Mouse (Mus musculus) intestine, embryonic 15.5 days (tissue): ENCODE results near the gene Spint2. TPM values are rescaled to one million over a fixed set of nuclear protein-coding genes. Genes with fewer than 3 reads are reported as not detected.
"Not testable (repeated sequence)": the region's sequence is repeated elsewhere in the genome, so short reads cannot be mapped to it uniquely, and the experiment has no call there.

Experiments
- ATAC-seq: fragments of 200-750 bp; cut with Nextera tagmentation; 2 replicates; pipeline ENCODE4 v1.8.0; 2017; ENCODE audit warnings: moderate TSS enrichment, moderate library complexity
- H3K27ac ChIP-seq: fragments of 300-500 bp; sonication (generic); 2 replicates; pipeline ENCODE4 v1.5.1; 2015; ENCODE audit warnings: mild to moderate bottlenecking, inconsistent platforms
- H3K27me3 ChIP-seq: fragments of 300-500 bp; sonication (generic); replicated peaks from 2 replicates; pipeline ENCODE4 v1.6.1; 2015; ENCODE audit warnings: inconsistent platforms
- H3K36me3 ChIP-seq: fragments of 300-500 bp; sonication (generic); 2 replicates; pipeline ENCODE4 v1.6.1; 2015; ENCODE audit warnings: inconsistent platforms
- H3K4me1 ChIP-seq: fragments of 300-500 bp; sonication (generic); replicated peaks from 2 replicates; pipeline ENCODE4 v1.6.1; 2015; ENCODE audit warnings: inconsistent platforms
- H3K4me2 ChIP-seq: fragments of 300-500 bp; sonication (generic); replicated peaks from 2 replicates; pipeline ENCODE4 v1.6.1; 2015; ENCODE audit warnings: mild to moderate bottlenecking, inconsistent platforms
- H3K4me3 ChIP-seq: fragments of 300-500 bp; sonication (generic); replicated peaks from 2 replicates; pipeline ENCODE4 v1.5.1; 2015; ENCODE audit warnings: inconsistent platforms
- H3K9ac ChIP-seq: fragments of 300-500 bp; sonication (generic); 2 replicates; pipeline ENCODE4 v1.6.1; 2015; ENCODE audit warnings: inconsistent platforms
- H3K9me3 ChIP-seq: fragments of 300-500 bp; sonication (generic); 2 replicates; pipeline ENCODE4 v1.6.1; 2016; ENCODE audit warnings: inconsistent platforms
- WGBS: fragments of 180-500 bp; shearing (Covaris S2); methylation state at CpG from one replicate; pipeline ENCODE4 v1.1.7; 2015; 5-methylcytosine and 5-hydroxymethylcytosine counted together
- polyA plus RNA-seq: library from polyadenylated mRNA; unstranded; fragments of >200 nt; fragmentation: Nextera tagmentation; extraction: Ambion mirVana; gene quantifications from 2 replicates; pipeline ENCODE4 v1.2.1, GENCODE M21; 2015

Spint2 gene
- polyA plus RNA-seq, 1 experiment from 2014 or later, result 633 TPM

DNA sequence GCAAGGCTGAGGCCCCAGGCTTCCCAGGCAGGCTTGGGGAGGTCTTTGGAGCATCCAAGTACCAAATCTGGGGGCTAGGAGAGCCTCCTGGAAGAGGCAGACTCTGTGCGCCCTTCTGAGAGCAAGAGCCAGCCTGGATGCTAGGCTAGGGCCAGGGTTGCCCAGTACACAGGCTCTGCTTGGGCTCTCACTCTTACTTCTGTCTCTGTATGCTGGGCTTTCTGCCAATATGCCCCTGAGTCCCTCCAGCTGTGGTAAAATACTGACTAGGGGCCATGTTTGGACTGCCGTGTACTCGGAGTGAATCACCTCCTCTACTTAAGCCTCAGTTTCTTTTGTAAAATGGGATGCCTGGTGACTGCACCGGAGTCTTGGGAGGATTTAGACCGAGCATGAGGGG is 35.7 kb downstream of the Spint2 start:
- no peak overlapping the region for H3K9ac ChIP-seq
- WGBS, result 67% methylated on average over 5 of the region's 5 CpGs
- ATAC-seq, result no peak
- peak overlapping the region; percentile 56 for H3K4me2 ChIP-seq
- H3K9me3 ChIP-seq, result no peaks in the 10 kb centered on the region
- H3K4me3 ChIP-seq, result no peak overlapping the region
- peaks cover 8% of the 10 kb centered on the region; the same call in 1 of the 2 replicates for H3K36me3 ChIP-seq
- H3K4me1 ChIP-seq, result peaks cover 18% of the 10 kb centered on the region
- no peaks in the 10 kb centered on the region for H3K27me3 ChIP-seq
- H3K27ac ChIP-seq, result peak overlapping the region; percentile 44; the same call in 1 of the 2 replicates

DNA sequence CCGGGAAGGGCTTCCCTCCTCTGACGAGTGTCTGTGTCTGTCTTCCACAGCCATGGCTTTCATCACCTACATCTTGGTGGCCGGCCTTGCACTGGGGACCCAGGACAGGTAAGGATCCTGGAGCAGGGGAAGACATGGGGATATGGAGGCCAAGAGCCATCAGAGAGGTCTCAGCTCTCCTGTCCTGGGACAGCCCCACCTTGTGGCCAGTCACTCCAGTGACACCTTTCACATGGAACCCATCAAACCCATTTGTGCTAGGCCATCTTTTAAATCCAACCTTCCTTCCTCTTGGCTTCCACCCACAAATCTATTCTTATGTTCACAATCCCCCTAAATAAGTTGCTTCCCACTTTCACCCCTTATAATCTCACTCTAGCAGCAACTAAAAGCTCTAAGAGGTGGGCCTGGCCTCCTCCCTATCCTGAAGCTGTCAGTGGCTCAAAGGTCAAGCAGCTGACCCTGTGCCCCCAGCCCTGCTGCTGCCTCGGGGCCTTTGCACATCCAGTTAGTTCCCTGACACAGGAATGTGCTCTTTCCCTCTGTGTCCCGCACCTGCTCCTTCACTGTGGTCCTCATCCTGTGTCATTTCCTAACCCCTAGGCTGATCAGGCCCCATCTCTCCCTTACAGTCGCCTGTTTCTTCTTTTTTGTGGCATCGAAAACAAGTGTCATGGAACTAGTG is 36.8 kb downstream of the Spint2 start:
- Histone ChIP-seq H3K9me3 (no peaks in the 10 kb centered on the region), H3K27ac (no peak overlapping the region), H3K4me2 (no peak overlapping the region), H3K4me1 (peaks cover 18% of the 10 kb centered on the region), H3K4me3 (no peak overlapping the region), H3K9ac (no peak overlapping the region), H3K36me3 (peaks cover 8% of the 10 kb centered on the region; the same call in 1 of the 2 replicates), H3K27me3 (no peaks in the 10 kb centered on the region)
- 84% methylated on average over 7 of the region's 7 CpGs for WGBS
- no peak for ATAC-seq

GRCm38 (mm10) chr7:29238019-29238967 is 43.4 kb downstream of the Spint2 start, which contains the start of gene Yif1b:
Gene Yif1b, plus strand, starts transcription at chr7:29238329.
- Histone ChIP-seq H3K4me3 (peak within 1 kb of the TSS; percentile 61), H3K36me3 (no peaks in the 10 kb centered on the region), H3K4me1 (peaks cover 7% of the 10 kb centered on the region), H3K4me2 (peak within 1 kb of the TSS; percentile 74), H3K9me3 (no peaks in the 10 kb centered on the region), H3K27me3 (no peaks in the 10 kb centered on the region), H3K27ac (peak within 1 kb of the TSS; percentile 74), H3K9ac (peak within 1 kb of the TSS; percentile 59)
- ATAC-seq, result peak; percentile 97
- WGBS, result under 1% methylated on average over 60 of the region's 60 CpGs

- not testable (repeated sequence) for H3K9me3 ChIP-seq, H3K27me3 ChIP-seq, H3K4me1 ChIP-seq, H3K36me3 ChIP-seq
- 26% methylated on average over 6 of the region's 6 CpGs for WGBS
- peak; percentile 14; the same call in 1 of the 2 replicates for ATAC-seq
- Histone ChIP-seq H3K4me3 (peak overlapping the region; percentile 22), H3K9ac (peak overlapping the region; percentile 11; the same call in 1 of the 2 replicates), H3K4me2 (peak overlapping the region; percentile 51), H3K27ac (peak overlapping the region; percentile 74)
Measured at GRCm38 (mm10) chr7:29237596-29237995, 44.1 kb downstream of the Spint2 start.

GRCm38 (mm10) chr7:29236593-29236992 is 45.1 kb downstream of the Spint2 start:
- Histone ChIP-seq H3K27ac (no peak overlapping the region), H3K4me1 (peaks cover 10% of the 10 kb centered on the region)
- WGBS, result 79% methylated on average over 4 of the region's 4 CpGs

DNA sequence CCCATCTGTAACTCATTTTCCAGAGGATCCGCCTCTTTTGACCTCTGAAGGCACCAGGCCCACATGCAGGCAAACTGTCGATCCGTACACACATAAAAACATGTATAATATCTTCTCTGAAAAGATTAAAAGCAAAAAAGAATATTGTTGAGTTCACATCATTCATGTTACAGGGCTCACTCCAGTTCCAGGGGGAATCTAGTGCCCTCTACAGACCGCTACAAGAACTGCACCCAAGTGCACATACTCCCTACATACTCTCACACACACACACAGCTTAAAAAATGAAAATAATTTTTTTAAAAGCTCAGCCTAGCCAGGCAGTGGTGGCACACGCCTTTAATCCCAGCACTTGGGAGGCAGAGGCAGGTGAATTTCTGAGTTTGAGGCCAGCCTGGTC is 47.1 kb downstream of the Spint2 start:
- Histone ChIP-seq H3K4me1 (peaks cover 10% of the 10 kb centered on the region), H3K4me3 (no peak overlapping the region), H3K4me2 (no peak overlapping the region), H3K9ac (no peak overlapping the region), H3K27ac (no peak overlapping the region), H3K9me3 (no peaks in the 10 kb centered on the region), H3K36me3 (no peaks in the 10 kb centered on the region), H3K27me3 (peaks cover under 1% of the 10 kb centered on the region)
- 84% methylated on average over 5 of the region's 5 CpGs for WGBS
- no peak for ATAC-seq

More at GRCm38 (mm10) chr7:29236593-29236992, 45.1 kb downstream of the Spint2 start:
- H3K9me3 ChIP-seq, result no peaks in the 10 kb centered on the region
- no peaks in the 10 kb centered on the region; the same call in 1 of the 2 replicates for H3K27me3 ChIP-seq
- H3K4me2 ChIP-seq, result no peak overlapping the region
- ATAC-seq, result no peak
- H3K36me3 ChIP-seq, result no peaks in the 10 kb centered on the region
- no peak overlapping the region for H3K9ac ChIP-seq
- H3K4me3 ChIP-seq, result no peak overlapping the region

GRCm38 (mm10) chr7:29233745-29234144 is 48.0 kb downstream of the Spint2 start:
- no peak for ATAC-seq
- Histone ChIP-seq H3K27ac (no peak overlapping the region), H3K36me3 (no peaks in the 10 kb centered on the region), H3K27me3 (peaks cover 4% of the 10 kb centered on the region), H3K9me3 (no peaks in the 10 kb centered on the region), H3K4me3 (no peak overlapping the region), H3K9ac (no peak overlapping the region), H3K4me1 (0 out of 2 replicates have a peak, but pooled peaks cover 3% of the 10 kb centered on the region), H3K4me2 (no peak overlapping the region)
- 48% methylated on average over 6 of the region's 6 CpGs for WGBS

- Histone ChIP-seq H3K27me3 (peaks cover 4% of the 10 kb centered on the region), H3K4me2 (peak within 1 kb of the TSS; percentile 98), H3K9ac (peak within 1 kb of the TSS; percentile 77), H3K4me3 (peak within 1 kb of the TSS; percentile 63), H3K4me1 (0 out of 2 replicates have a peak, but pooled peaks cover 3% of the 10 kb centered on the region), H3K27ac (no peak within 1 kb of the TSS), H3K36me3 (no peaks in the 10 kb centered on the region), H3K9me3 (no peaks in the 10 kb centered on the region)
- 1% methylated on average over 62 of the region's 62 CpGs for WGBS
- peak; percentile 69 for ATAC-seq
Measured at GRCm38 (mm10) chr7:29232247-29233013, 49.3 kb downstream of the Spint2 start, which contains the start of gene Kcnk6. Gene Kcnk6, minus strand, starts transcription at chr7:29232515.

DNA sequence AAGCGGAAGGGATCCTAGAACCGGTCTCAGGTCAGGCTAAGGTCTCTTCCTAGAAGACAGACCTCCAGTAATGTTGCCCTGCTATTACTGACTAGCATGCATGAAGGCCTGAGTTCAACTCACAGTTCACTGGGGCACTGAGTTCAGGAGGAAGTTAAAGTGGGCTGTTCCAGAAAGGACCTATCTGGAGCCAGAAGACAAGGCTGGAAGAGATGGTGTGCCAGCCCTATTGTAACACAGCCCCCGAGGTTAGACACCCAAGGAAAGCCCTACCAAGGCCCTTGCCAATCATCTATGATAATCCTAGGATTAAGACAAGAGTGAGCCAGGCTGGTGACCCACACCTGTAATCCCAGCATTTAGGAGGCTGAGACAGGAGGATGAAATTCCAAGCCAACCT is 50.2 kb downstream of the Spint2 start:
- H3K9ac ChIP-seq, result 0 out of 2 replicates have a peak overlapping the region, but pooled peaks have one; percentile 77
- H3K27me3 ChIP-seq, result peaks cover 4% of the 10 kb centered on the region
- H3K4me2 ChIP-seq, result peak overlapping the region; percentile 98
- no peaks in the 10 kb centered on the region for H3K9me3 ChIP-seq
- WGBS, result 61% methylated on average over 3 of the region's 3 CpGs
- 0 out of 2 replicates have a peak, but pooled peaks cover 3% of the 10 kb centered on the region for H3K4me1 ChIP-seq
- H3K27ac ChIP-seq, result no peak overlapping the region
- ATAC-seq, result no peak
- no peaks in the 10 kb centered on the region for H3K36me3 ChIP-seq
- H3K4me3 ChIP-seq, result peak overlapping the region; percentile 63

DNA sequence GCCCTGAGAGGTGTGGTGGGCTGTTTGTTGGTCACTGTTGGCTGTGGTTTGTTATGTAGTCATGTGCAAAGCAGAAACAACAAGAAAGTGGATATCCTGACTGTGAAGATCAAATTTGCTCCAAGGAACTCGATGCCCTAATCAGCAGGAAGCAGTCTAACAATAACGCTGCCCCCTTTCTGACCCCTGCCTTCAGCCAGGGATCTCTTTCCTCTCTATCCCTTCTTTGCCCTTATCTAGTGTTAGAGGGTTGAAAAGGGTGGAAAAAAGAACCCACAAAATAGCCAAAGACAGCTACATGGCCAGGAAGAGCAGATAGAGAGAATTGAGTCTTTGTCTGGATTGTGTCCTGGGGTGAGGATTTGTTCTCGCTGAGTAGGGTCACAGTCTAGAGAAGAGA is 51.2 kb downstream of the Spint2 start:
- Histone ChIP-seq H3K27me3 (peaks cover 4% of the 10 kb centered on the region), H3K36me3 (no peaks in the 10 kb centered on the region), H3K4me2 (no peak overlapping the region), H3K4me1 (0 out of 2 replicates have a peak, but pooled peaks cover 4% of the 10 kb centered on the region), H3K9ac (no peak overlapping the region), H3K4me3 (no peak overlapping the region), H3K27ac (no peak overlapping the region), H3K9me3 (no peaks in the 10 kb centered on the region)
- ATAC-seq, result no peak
- 56% methylated on average over 3 of the region's 3 CpGs for WGBS

GRCm38 (mm10) chr7:29228202-29228601 is 53.5 kb downstream of the Spint2 start:
- Histone ChIP-seq H3K4me2 (no peak overlapping the region), H3K9me3 (no peaks in the 10 kb centered on the region), H3K9ac (no peak overlapping the region), H3K4me1 (0 out of 2 replicates have a peak, but pooled peaks cover 5% of the 10 kb centered on the region), H3K27me3 (peaks cover 4% of the 10 kb centered on the region), H3K27ac (no peak overlapping the region), H3K36me3 (no peaks in the 10 kb centered on the region), H3K4me3 (no peak overlapping the region)
- ATAC-seq, result no peak
- WGBS, result 72% methylated on average over 4 of the region's 4 CpGs
